Mouse (Mus musculus) MEL (cell line): ENCODE results near the gene Dchs2. TPM values are rescaled to one million over a fixed set of nuclear protein-coding genes. Genes with fewer than 3 reads are reported as not detected.

Experiments
- DNase-seq: peaks from one replicate; pipeline ENCODE4 v3.0.0; 2011; ENCODE audit warnings: low read depth, low spot score
- H3K27ac ChIP-seq: 2 replicates; pipeline ENCODE4 v1.5.1; 2012; ENCODE audit warnings: low read depth, mild to moderate bottlenecking, control low read depth, low read length, moderate library complexity; ENCODE audit not compliant: control insufficient read depth
- H3K27me3 ChIP-seq, 2 experiments: fragments of 150-350 bp in 1 of 2; sonication (generic) in 1 of 2; 2 replicates each; pipeline ENCODE4 v1.6.1; 2012; ENCODE audit warnings: low read length in 2 of 2, mild to moderate bottlenecking in 2 of 2, improper control_type of control experiment in 1 of 2, moderate library complexity in 1 of 2; ENCODE audit not compliant: insufficient read depth in 2 of 2, control insufficient read depth in 1 of 2
- H3K36me3 ChIP-seq, 2 experiments: 2 replicates each; pipeline ENCODE4 v1.6.1; 2012 to 2014; ENCODE audit warnings: low read length in 2 of 2, improper control_type of control experiment in 1 of 2, inconsistent platforms in 1 of 2, mild to moderate bottlenecking in 1 of 2; ENCODE audit not compliant: insufficient read depth in 2 of 2, control insufficient read depth in 1 of 2
- H3K4me1 ChIP-seq, 2 experiments: fragments of 150-350 bp in 1 of 2; sonication (generic) in 1 of 2; 2 replicates each; pipeline ENCODE4 v1.6.1; 2012; ENCODE audit warnings: low read length in 2 of 2, improper control_type of control experiment in 1 of 2, mild to moderate bottlenecking in 1 of 2; ENCODE audit not compliant: insufficient read depth in 2 of 2, control insufficient read depth in 1 of 2
- H3K4me3 ChIP-seq, 2 experiments: fragments of 150-350 bp in 1 of 2; sonication (generic) in 1 of 2; 2 replicates each; pipeline ENCODE4 v1.5.1; 2012; ENCODE audit warnings: low read depth in 2 of 2, low read length in 2 of 2, mild to moderate bottlenecking in 2 of 2, moderate library complexity in 2 of 2, control low read depth in 1 of 2, improper control_type of control experiment in 1 of 2; ENCODE audit not compliant: control insufficient read depth in 1 of 2, insufficient read depth in 1 of 2
- H3K79me2 ChIP-seq: 2 replicates; pipeline ENCODE4 v1.6.1; 2012; ENCODE audit warnings: mild to moderate bottlenecking, low read length, moderate library complexity; ENCODE audit not compliant: control insufficient read depth, poor library complexity, insufficient read depth
- H3K9ac ChIP-seq: 2 replicates; pipeline ENCODE4 v1.6.1; 2012; ENCODE audit warnings: low read depth, mild to moderate bottlenecking, control low read depth, low read length, moderate library complexity; ENCODE audit not compliant: control insufficient read depth, poor library complexity, severe bottlenecking
- H3K9me3 ChIP-seq: fragments of 150-350 bp; sonication (generic); replicated peaks from 2 replicates; pipeline ENCODE4 v1.6.1; 2012; ENCODE audit warnings: mild to moderate bottlenecking, low read length, improper control_type of control experiment, moderate library complexity; ENCODE audit not compliant: insufficient read depth
- BHLHE40 ChIP-seq: IDR thresholded peaks from 2 replicates; pipeline ENCODE4 v1.6.1; 2012; ENCODE audit warnings: low read depth, mild to moderate bottlenecking, inconsistent platforms, low read length, improper control_type of control experiment, borderline replicate concordance
- CHD1 ChIP-seq: IDR thresholded peaks from 2 replicates; pipeline ENCODE4 v1.6.1; 2012; ENCODE audit warnings: low read depth, mild to moderate bottlenecking, inconsistent platforms, low read length, improper control_type of control experiment
- CHD2 ChIP-seq: IDR thresholded peaks from 2 replicates; pipeline ENCODE4 v1.6.1; 2011; ENCODE audit warnings: low read length, improper control_type of control experiment
- CTCF ChIP-seq, 3 experiments: IDR thresholded peaks in 2 of 3; conservative IDR thresholded peaks in 1 of 3; 2 replicates each; pipeline ENCODE4 v1.5.1; 2011 to 2012; ENCODE audit warnings: low read length in 3 of 3, low read depth in 2 of 3, mild to moderate bottlenecking in 2 of 3, improper control_type of control experiment in 1 of 3, inconsistent platforms in 1 of 3, mixed read lengths in 1 of 3, moderate library complexity in 1 of 3; ENCODE audit not compliant: control insufficient read depth in 1 of 3, insufficient read depth in 1 of 3, poor library complexity in 1 of 3, severe bottlenecking in 1 of 3
- E2F4 ChIP-seq: IDR thresholded peaks from 2 replicates; pipeline ENCODE4 v1.6.1; 2011; ENCODE audit warnings: low read depth, low read length, improper control_type of control experiment, borderline replicate concordance
- ELF1 ChIP-seq: IDR thresholded peaks from 2 replicates; pipeline ENCODE4 v1.6.1; 2014; ENCODE audit warnings: low read depth, mild to moderate bottlenecking, inconsistent platforms, low read length, improper control_type of control experiment, moderate library complexity
- EP300 ChIP-seq, 2 experiments: IDR thresholded peaks; 2 replicates each; pipeline ENCODE4 v1.6.1; 2011; ENCODE audit warnings: improper control_type of control experiment in 2 of 2, low read length in 2 of 2, low read depth in 1 of 2, mild to moderate bottlenecking in 1 of 2
- ETS1 ChIP-seq: IDR thresholded peaks from 2 replicates; pipeline ENCODE4 v1.6.1; 2012; ENCODE audit warnings: low read depth, mild to moderate bottlenecking, inconsistent platforms, low read length, improper control_type of control experiment, moderate library complexity
- HCFC1 ChIP-seq: IDR thresholded peaks from 2 replicates; pipeline ENCODE4 v1.6.1; 2012; ENCODE audit warnings: low read depth, mild to moderate bottlenecking, inconsistent platforms, low read length, improper control_type of control experiment, moderate library complexity
- JUND ChIP-seq: IDR thresholded peaks from 2 replicates; pipeline ENCODE4 v1.6.1; 2011; ENCODE audit warnings: low read depth, mild to moderate bottlenecking, improper control_type of control experiment, low read length
- KAT2A ChIP-seq: conservative IDR thresholded peaks from 2 replicates; pipeline ENCODE4 v1.6.1; 2012; ENCODE audit warnings: low read depth, low read length, improper control_type of control experiment, inconsistent platforms
- MAFK ChIP-seq: IDR thresholded peaks from 2 replicates; pipeline ENCODE4 v1.6.1; 2011; ENCODE audit warnings: low read depth, mild to moderate bottlenecking, low read length, improper control_type of control experiment, borderline replicate concordance
- MAX ChIP-seq: IDR thresholded peaks from 2 replicates; pipeline ENCODE4 v1.6.1; 2011; ENCODE audit warnings: low read length, improper control_type of control experiment
- MAZ ChIP-seq: IDR thresholded peaks from 2 replicates; pipeline ENCODE4 v1.6.1; 2012; ENCODE audit warnings: low read depth, mild to moderate bottlenecking, inconsistent platforms, low read length, improper control_type of control experiment
- MYB ChIP-seq: IDR thresholded peaks from 2 replicates; pipeline ENCODE4 v1.6.1; 2011; ENCODE audit warnings: mild to moderate bottlenecking, low read depth, low read length, improper control_type of control experiment
- MYC ChIP-seq: IDR thresholded peaks from 2 replicates; pipeline ENCODE4 v1.6.1; 2011; ENCODE audit warnings: low read depth, mild to moderate bottlenecking, low read length, improper control_type of control experiment, moderate library complexity
- NRF1 ChIP-seq: IDR thresholded peaks from 2 replicates; pipeline ENCODE4 v1.6.1; 2014; ENCODE audit warnings: low read depth, mild to moderate bottlenecking, inconsistent platforms, low read length, improper control_type of control experiment, moderate library complexity; ENCODE audit not compliant: poor library complexity, insufficient read depth, severe bottlenecking
- POLR2A ChIP-seq, 2 experiments: IDR thresholded peaks; 2 replicates each; pipeline ENCODE4 v1.6.1; 2011 to 2012; ENCODE audit warnings: low read length in 2 of 2, mild to moderate bottlenecking in 2 of 2, control low read depth in 1 of 2, improper control_type of control experiment in 1 of 2, low read depth in 1 of 2, moderate library complexity in 1 of 2; ENCODE audit not compliant: control insufficient read depth in 1 of 2, insufficient read depth in 1 of 2, poor library complexity in 1 of 2
- RAD21 ChIP-seq: IDR thresholded peaks from 2 replicates; pipeline ENCODE4 v1.6.1; 2011; ENCODE audit warnings: mild to moderate bottlenecking, low read depth, low read length, improper control_type of control experiment
- SIN3A ChIP-seq: IDR thresholded peaks from 2 replicates; pipeline ENCODE4 v1.6.1; 2012; ENCODE audit warnings: low read length, improper control_type of control experiment, inconsistent platforms
- SMC3 ChIP-seq: IDR thresholded peaks from 2 replicates; pipeline ENCODE4 v1.6.1; 2011; ENCODE audit warnings: low read depth, low read length, improper control_type of control experiment
- TBP ChIP-seq: IDR thresholded peaks from 2 replicates; pipeline ENCODE4 v1.8.0; 2011; ENCODE audit warnings: low read depth, low read length, improper control_type of control experiment
- TCF12 ChIP-seq: IDR thresholded peaks from 2 replicates; pipeline ENCODE4 v1.6.1; 2014; ENCODE audit warnings: low read depth, mild to moderate bottlenecking, inconsistent platforms, low read length, improper control_type of control experiment, moderate library complexity
- USF1 ChIP-seq: IDR thresholded peaks from 2 replicates; pipeline ENCODE4 v1.6.1; 2014; ENCODE audit warnings: low read depth, mild to moderate bottlenecking, inconsistent platforms, low read length, improper control_type of control experiment, moderate library complexity
- USF2 ChIP-seq, 2 experiments: IDR thresholded peaks; 2 replicates each; pipeline ENCODE4 v1.6.1; 2011 to 2012; ENCODE audit warnings: improper control_type of control experiment in 2 of 2, low read length in 2 of 2, borderline replicate concordance in 1 of 2, inconsistent platforms in 1 of 2, low read depth in 1 of 2, mild to moderate bottlenecking in 1 of 2; ENCODE audit not compliant: insufficient read depth in 1 of 2
- ZC3H11A ChIP-seq: IDR thresholded peaks from 2 replicates; pipeline ENCODE4 v1.6.1; 2012; ENCODE audit warnings: low read depth, mild to moderate bottlenecking, inconsistent platforms, low read length, improper control_type of control experiment
- ZMIZ1 ChIP-seq: IDR thresholded peaks from 2 replicates; pipeline ENCODE4 v1.6.1; 2012; ENCODE audit warnings: low read depth, mild to moderate bottlenecking, inconsistent platforms, low read length, improper control_type of control experiment, moderate library complexity
- ZNF384 ChIP-seq: IDR thresholded peaks from 2 replicates; pipeline ENCODE4 v1.6.1; 2012; ENCODE audit warnings: low read depth, mild to moderate bottlenecking, inconsistent platforms, low read length, improper control_type of control experiment
- polyA plus RNA-seq, 2 experiments: library from polyadenylated mRNA; stranded (reverse) in 1 of 2; unstranded in 1 of 2; fragments of >175 nt in 1 of 2; fragments of >200 nt in 1 of 2; gene quantifications; 2 replicates each; pipeline versions ENCODE4 v1.2.1 to v1.2.4; 2012; ENCODE audit warnings: low replicate concordance in 2 of 2, low read depth in 1 of 2; ENCODE audit not compliant: insufficient read length in 2 of 2, insufficient read depth in 1 of 2, missing spikeins in 1 of 2
- total RNA-seq: library from RNA; depleted of rRNA; stranded (reverse); fragments of 300-350 nt; gene quantifications from 2 replicates; pipeline ENCODE4 v1.2.3, GENCODE M21; 2012

The Dchs2 gene
- total and polyA plus RNA-seq, 3 experiments = not detected

GRCm38 (mm10) chr3:83218059-83218458 lies 90.3 kb downstream of the Dchs2 start:
- no peaks in the 10 kb centered on the region for H3K4me1 ChIP-seq
- no peaks in the 10 kb centered on the region for H3K27me3 ChIP-seq
- no peaks in the 10 kb centered on the region for H3K9me3 ChIP-seq
- no peak for TF ChIP-seq NRF1
- TF ChIP-seq USF1 = no peak
- TF ChIP-seq RAD21 = no peak
- TF ChIP-seq POLR2A (IDR thresholded peaks at IDR 0.05; ENCODE audit: control insufficient read depth in 1 of 2, insufficient read depth in 1 of 2, low read depth in 1 of 2, low read length in 2 of 2, poor library complexity in 1 of 2) = no peak
- TF ChIP-seq USF2 (IDR thresholded peaks at IDR 0.05; ENCODE audit: borderline replicate concordance in 1 of 2, insufficient read depth in 1 of 2, low read depth in 1 of 2, low read length in 2 of 2) = no peak
- no peak for TF ChIP-seq TCF12
- no peak for TF ChIP-seq ELF1
- no peak for TF ChIP-seq HCFC1
- no peak for TF ChIP-seq MAZ
- TF ChIP-seq CHD2 = no peak
- no peak for TF ChIP-seq MYB
- TF ChIP-seq SIN3A = no peak
- H3K36me3 ChIP-seq = no peaks in the 10 kb centered on the region
- DNase-seq = no peak
- H3K9ac ChIP-seq = no peak overlapping the region
- no peak overlapping the region for H3K27ac ChIP-seq
- no peaks in the 10 kb centered on the region for H3K79me2 ChIP-seq
- no peak overlapping the region for H3K4me3 ChIP-seq

GRCm38 (mm10) chr3:83220101-83220500 lies 92.4 kb downstream of the Dchs2 start:
- no peaks in the 10 kb centered on the region for H3K27me3 ChIP-seq
- H3K9ac ChIP-seq = no peak overlapping the region
- no peaks in the 10 kb centered on the region for H3K4me1 ChIP-seq
- no peak for DNase-seq
- H3K36me3 ChIP-seq = no peaks in the 10 kb centered on the region
- H3K4me3 ChIP-seq = no peak overlapping the region
- H3K79me2 ChIP-seq = no peaks in the 10 kb centered on the region
- no peak overlapping the region for H3K27ac ChIP-seq
- TF ChIP-seq BHLHE40 (no peak), MAFK (no peak), USF1 (no peak), MYC (no peak), USF2 (IDR thresholded peaks at IDR 0.05; ENCODE audit: borderline replicate concordance in 1 of 2, insufficient read depth in 1 of 2, low read depth in 1 of 2, low read length in 2 of 2) (no peak), CHD1 (no peak), ZMIZ1 (no peak), CTCF (IDR thresholded peaks at IDR 0.05 in 2 of 3, conservative IDR thresholded peaks at IDR 0.05 in 1 of 3; ENCODE audit: control insufficient read depth in 1 of 3, insufficient read depth in 1 of 3, low read depth in 2 of 3, low read length in 3 of 3, poor library complexity in 1 of 3, severe bottlenecking in 1 of 3) (no peak), TBP (no peak), CHD2 (no peak), JUND (no peak), ZNF384 (no peak), ETS1 (no peak), SMC3 (no peak), MAX (no peak), EP300 (IDR thresholded peaks at IDR 0.05; ENCODE audit: low read depth in 1 of 2, low read length in 2 of 2) (no peak), E2F4 (no peak), KAT2A (no peak), ZC3H11A (no peak)
- no peaks in the 10 kb centered on the region for H3K9me3 ChIP-seq
